Mouse (Mus musculus) testis, postnatal 10 days (tissue): Measurements from ENCODE around the gene Olfr688.

Source experiments
- DNase-seq: peaks from one replicate; pipeline ENCODE4 v3.0.0; 2021; ENCODE audit warnings: low spot score

Gene Olfr688

GRCm38 (mm10) chr7:105287795-105288194 is at the start of gene Olfr688:
Olfr688 (plus strand) TSS chr7:105288095.
- no peak for DNase-seq

- no peak for DNase-seq
These were observed 40.2 kb upstream of the Olfr688 start for GRCm38 (mm10) chr7:105247671-105248070.

- DNase-seq, result no peak
These were observed 39.7 kb upstream of the Olfr688 start for GRCm38 (mm10) chr7:105248197-105248596.

- DNase-seq, result peak; percentile 51
These were observed 31.2 kb upstream of the Olfr688 start for GRCm38 (mm10) chr7:105256656-105257055.

- no peak for DNase-seq
These were observed 15.5 kb upstream of the Olfr688 start for GRCm38 (mm10) chr7:105272426-105272825.

- no peak for DNase-seq
These were observed 2.2 kb downstream of the Olfr688 start for GRCm38 (mm10) chr7:105290051-105290450.

GRCm38 (mm10) chr7:105310865-105311264 is 23.0 kb downstream of the Olfr688 start, which contains the start of gene Olfr689:
Olfr689 (plus strand) TSS chr7:105311165.
- no peak for DNase-seq

- no peak for DNase-seq
These were observed 37.4 kb downstream of the Olfr688 start for GRCm38 (mm10) chr7:105325302-105325701.

GRCm38 (mm10) chr7:105334004-105334403 is 46.1 kb downstream of the Olfr688 start, which contains the start of gene Olfr690:
Olfr690 (minus strand) TSS chr7:105334104.
- no peak for DNase-seq
